Mouse (Mus musculus) small intestine, adult 10 weeks (tissue): ENCODE results near the gene Cyp2c38. TPM values are rescaled to one million over a fixed set of nuclear protein-coding genes. Genes with fewer than 3 reads are reported as not detected.

Experiments
- polyA plus RNA-seq: library from polyadenylated mRNA; stranded (reverse); fragments of 350-450 nt; fragmentation: Illumina TruSeq; extraction: RNeasy Lipid Tissue Mini Kit (QIAGEN cat#74804); gene quantifications from one replicate; pipeline ENCODE4 v1.2.3, GENCODE M21; 2014; ENCODE audit warnings: low replicate concordance

Gene Cyp2c38
- 19.9 TPM for polyA plus RNA-seq

DNA sequence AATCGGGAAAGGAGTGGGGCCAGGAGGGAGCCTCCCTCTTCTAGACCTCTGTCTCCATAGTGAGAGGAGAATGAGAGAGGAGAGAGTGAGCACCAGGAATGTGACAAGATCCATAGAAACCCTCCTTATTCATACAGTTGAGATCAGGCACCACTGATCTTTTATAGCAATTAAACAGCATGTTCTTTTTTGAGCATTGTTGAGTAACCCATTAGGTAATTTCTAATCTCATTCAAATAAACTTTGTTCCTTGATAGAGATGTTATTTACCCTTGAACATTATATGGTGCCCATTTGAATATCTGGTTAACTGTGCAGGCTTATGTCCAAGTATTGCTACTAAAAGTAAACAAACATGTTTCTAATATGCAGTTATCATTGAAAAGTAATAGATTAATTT lies at the start of gene Cyp2c38:
Cyp2c38 (minus strand) TSS at position 135 of the 400 bp plus-strand sequence.

DNA sequence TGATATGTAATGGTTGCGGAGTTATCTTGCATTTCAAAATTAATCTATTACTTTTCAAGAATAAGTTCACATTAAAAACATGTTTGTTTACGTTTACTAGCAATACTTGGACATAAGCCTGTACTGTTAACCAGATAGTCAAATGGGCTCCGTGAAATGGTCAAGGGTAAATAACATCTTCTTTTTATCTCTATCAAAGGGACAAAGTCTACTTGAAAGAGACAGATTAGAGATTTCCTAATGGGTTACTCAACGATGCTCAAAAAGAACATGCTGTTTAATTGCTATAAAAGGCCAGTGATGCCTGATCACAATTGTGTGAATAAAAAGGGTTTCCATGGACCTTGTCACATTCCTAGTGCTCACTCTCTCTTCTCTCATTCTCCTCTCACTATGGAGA lies 47.7 kb upstream of the Cyp2c38 start, which contains the start of gene Cyp2c39:
Cyp2c39 (plus strand) TSS at position 329 of the 400 bp plus-strand sequence.

Other genes with a start within 250 kb of the Cyp2c38 start
- gene Cyp2c29, start 193.7 kb downstream of the Cyp2c38 start, polyA plus RNA-seq, result 2,040 TPM
- gene Cyp2c39, start 47.8 kb upstream of the Cyp2c38 start, polyA plus RNA-seq, result not detected
- 6.3 TPM for gene Cyp2c67, start 186.0 kb upstream of the Cyp2c38 start, polyA plus RNA-seq